Mouse (Mus musculus) T-cell, adult 66 days (primary cell): ENCODE results near the gene P2ry13. TPM values are rescaled to one million over a fixed set of nuclear protein-coding genes. Genes with fewer than 3 reads are reported as not detected.

ENCODE experiments used
- total RNA-seq, 2 experiments: library from RNA; stranded (reverse); gene quantifications; 3 replicates in 1 of 2; 4 replicates in 1 of 2; pipeline ENCODE4 v1.2.4; 2023

Gene P2ry13
- under 1 TPM; 0.44 to 0.79 TPM for total RNA-seq

DNA sequence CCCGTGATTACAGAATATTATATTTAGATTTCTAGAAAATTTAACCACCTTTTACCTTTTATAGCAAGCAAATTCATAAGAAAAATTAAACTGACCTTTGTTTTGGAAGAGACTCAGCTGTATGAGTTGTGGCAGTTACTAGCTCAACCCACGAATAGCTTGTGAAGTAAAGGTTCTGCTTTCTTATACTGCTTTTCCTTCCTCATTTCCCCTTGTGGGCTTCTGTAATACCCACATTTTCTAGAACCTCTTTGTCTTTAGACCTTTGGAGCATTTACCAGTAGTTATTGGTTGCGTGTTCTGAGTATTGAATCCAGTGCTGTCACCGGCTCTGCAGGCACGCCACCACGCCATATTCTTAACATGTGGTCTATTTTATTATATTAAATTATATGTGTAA, at the start of gene P2ry13:
TSS of gene P2ry13 (minus strand) at position 156 of the 400 bp plus-strand sequence.

DNA sequence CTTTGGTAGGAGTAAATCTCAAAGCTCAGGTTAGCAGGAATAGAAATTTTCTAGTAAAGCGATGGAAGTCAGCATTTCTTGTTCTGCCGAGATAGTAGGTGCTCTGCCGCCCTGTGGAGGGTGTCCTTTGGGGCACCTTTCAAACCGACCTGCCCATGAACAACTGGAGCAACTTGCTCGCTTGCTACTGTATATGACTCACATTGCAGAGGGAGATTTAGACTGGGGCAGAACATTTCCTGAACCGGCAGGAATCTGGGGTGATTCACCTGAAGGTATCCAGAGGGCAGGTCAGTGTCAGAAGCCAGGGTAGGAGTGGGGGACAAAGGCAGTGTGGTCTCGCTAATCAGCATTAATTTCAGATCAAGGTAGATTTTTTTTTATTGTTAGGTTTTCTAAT, 15.7 kb downstream of the P2ry13 start, which contains the start of gene Gpr87:
TSS of gene Gpr87 (minus strand) at position 167 of the 400 bp plus-strand sequence.

Other genes starting within 250 kb of the P2ry13 start
- gene Med12l, start 205.1 kb downstream of the P2ry13 start, total RNA-seq, result under 1 TPM; 0.80 to 0.90 TPM
- gene Gpr171, start 109.1 kb downstream of the P2ry13 start, total RNA-seq, result 10 to 100 TPM; 38.3 to 47.7 TPM
- 1 to 10 TPM; 1.4 to 2.7 TPM for gene P2ry14, start 57.3 kb downstream of the P2ry13 start, total RNA-seq
- gene Gpr87, start 15.8 kb downstream of the P2ry13 start, total RNA-seq, result not detected
- under 1 TPM in 1 of 2 experiments, not detected in 1; 0.73 TPM for gene P2ry12, start 52.0 kb upstream of the P2ry13 start, total RNA-seq
- not detected for gene Igsf10, start 133.5 kb upstream of the P2ry13 start, total RNA-seq